31 mouse cellular contexts compared by ENCODE assay signal in the genomic region with DNA sequence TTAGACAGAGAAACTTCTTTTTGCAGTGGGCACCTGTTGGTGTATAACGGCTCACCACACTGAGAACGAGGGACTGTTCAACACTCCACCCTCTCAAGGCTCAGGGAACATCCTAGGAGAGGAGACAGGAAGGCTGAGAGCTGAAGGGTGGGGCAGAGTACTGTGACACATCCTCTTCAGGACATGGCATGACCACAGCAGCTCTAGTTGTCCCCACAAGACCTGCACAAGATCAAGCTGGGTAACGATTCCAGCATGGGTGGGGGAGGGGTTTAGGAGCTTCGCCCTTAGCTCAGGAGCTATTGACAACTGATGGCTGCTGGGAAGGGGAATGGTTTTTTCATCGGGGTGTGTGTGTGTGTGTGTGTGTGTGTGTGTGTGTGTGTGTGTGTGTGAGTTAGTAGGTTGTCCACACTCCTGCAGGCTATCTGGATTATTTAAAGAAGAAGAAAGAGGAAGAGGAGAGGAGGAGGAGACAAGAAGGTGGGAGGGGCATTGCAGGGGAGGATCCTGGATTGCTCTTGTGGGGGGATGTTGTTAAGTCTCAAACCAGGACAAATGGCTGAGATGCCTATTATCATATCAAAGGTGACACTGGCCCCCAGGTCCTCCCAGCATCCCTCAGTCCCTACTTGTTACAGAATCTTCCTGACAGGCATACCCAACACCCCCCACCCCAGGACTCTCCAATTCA. TPM values are rescaled to one million over a fixed set of nuclear protein-coding genes. Genes with fewer than 3 reads are reported as not detected.
A peak's percentile ranks its signal among the peaks of the same experiment; 100 is the strongest.
DNase-seq lines count a peak whose midpoint lies in the region; ATAC-seq lines count a peak whose summit lies in the region.
"Had no signal": no experiment of that assay in that cellular context is flagged by ENCODE, and none has a peak within 500 bp of the region (broad histone marks: within the 10 kb centered on the region; RNA-seq: fewer than 3 reads in every experiment).

No protein-coding gene starts in this region.

- peaks cover 40% of the 10 kb centered on the region for H3K4me1 ChIP-seq in heart, embryonic 10.5 days

- H3K27ac ChIP-seq in heart, embryonic 10.5 days = peak overlapping the region; percentile 5; the same call in 1 of the 2 replicates
- H3K27ac ChIP-seq: forebrain, embryonic 13.5 days; gastrocnemius, adult 2 months; hindbrain, embryonic 12.5 days; kidney, postnatal 0 days; limb, embryonic 12.5 days; midbrain, embryonic 10.5 days; neural tube, embryonic 13.5 days had no signal

- no peaks in the 10 kb centered on the region for H3K36me3 ChIP-seq in heart, embryonic 10.5 days
- H3K36me3 ChIP-seq: hindbrain, embryonic 12.5 days; limb, embryonic 12.5 days; midbrain, embryonic 10.5 days; neural tube, embryonic 13.5 days had no signal

- peaks cover 11% of the 10 kb centered on the region; the same call in 1 of the 2 replicates for H3K27me3 ChIP-seq in heart, embryonic 10.5 days (ENCODE audit: insufficient read depth, poor library complexity, severe bottlenecking)
- H3K27me3 ChIP-seq: forebrain, embryonic 13.5 days; hindbrain, embryonic 12.5 days; neural tube, embryonic 13.5 days had no signal

- H3K4me3 ChIP-seq in heart, embryonic 10.5 days = no peak overlapping the region
- H3K4me3 ChIP-seq: forebrain, embryonic 13.5 days; gastrocnemius, adult 2 months; hindbrain, embryonic 12.5 days; limb, embryonic 12.5 days; midbrain, embryonic 10.5 days; myocyte; neural tube, embryonic 13.5 days had no signal

- ATAC-seq in common myeloid progenitor, adult 5-6 weeks (replicated peaks; ENCODE audit: low read depth, poor library complexity, severe bottlenecking) = peak; percentile 63
- ATAC-seq: forebrain, embryonic 13.5 days; inflammation-experienced regulatory T-cells, adult 6 months; liver, postnatal 0 days; midbrain, embryonic 16.5 days had no signal

- intact Hi-C loops in left cerebral cortex, postnatal 36 days (cut with DNase I) = no loop called here

- no peak for DNase-seq in heart, embryonic 10.5 days (ENCODE audit: low spot score)
- DNase-seq in heart, adult 9 months (ENCODE audit: low spot score in 2 of 2) = no peak
- DNase-seq in retina, postnatal 1 day = peak; percentile 37
- no peak for DNase-seq in retina, embryonic 14.5 days (ENCODE audit: low spot score)
- no peak for DNase-seq in left cerebral cortex, adult 18-20 months (ENCODE audit: low spot score in 2 of 2)
- no peak for DNase-seq in left cerebral cortex, postnatal 36 days (ENCODE audit: low spot score in 2 of 2)
- DNase-seq: adrenal gland, adult 2 months; cerebellum, adult 11-12 months; cerebellum, postnatal 14 days; gastrocnemius, adult 2 months; kidney, adult 18-20 months; liver, postnatal 0 days; right cerebral cortex, adult 18-20 months; right cerebral cortex, postnatal 4 days; thymus, postnatal 25 days had no signal

- H3K9me3 ChIP-seq in heart, embryonic 10.5 days = no peaks in the 10 kb centered on the region
- H3K9me3 ChIP-seq: forebrain, embryonic 13.5 days; hindbrain, embryonic 12.5 days; limb, embryonic 12.5 days; midbrain, embryonic 10.5 days; neural tube, embryonic 13.5 days had no signal

- 33% methylated on average over 5 of the region's 5 CpGs for WGBS in heart, embryonic 10.5 days

RNA-seq across cellular contexts. Expression of gene Slc1a7, which starts 1.6 kb away (rescaled TPM):
- not detected in 2 replicates for polyA plus RNA-seq in heart, embryonic 10.5 days (2016; fragmentation: Nextera tagmentation; extraction: Ambion mirVana)
- not detected in 2 replicates for total RNA-seq in common myeloid progenitor, adult 5-6 weeks (2017)
- under 1 TPM; 0.28 to 0.53 TPM for total RNA-seq in left cerebral cortex, adult 18-20 months (2021)
- total RNA-seq in left cerebral cortex, postnatal 36 days (2021) = under 1 TPM; 0.72 to 0.79 TPM
- total RNA-seq: layer of hippocampus, postnatal 25 days; left cerebral cortex, postnatal 10 days had no signal
- polyA plus RNA-seq: C2C12; embryonic facial prominence, embryonic 14.5 days; forebrain, embryonic 13.5 days; hindbrain, embryonic 12.5 days; inflammation-experienced regulatory T-cells, adult 6 months; limb, embryonic 12.5 days; liver, embryonic 11.5 days; liver, postnatal 0 days; midbrain, embryonic 10.5 days; midbrain, embryonic 16.5 days; neural tube, embryonic 13.5 days; stomach, embryonic 14.5 days had no signal

RNA-seq across cellular contexts. Expression of gene Cpt2, which starts 43.2 kb away (rescaled TPM):
- 50.6 and 67.0 TPM in 2 replicates for polyA plus RNA-seq in heart, embryonic 10.5 days (2016; fragmentation: Nextera tagmentation; extraction: Ambion mirVana)
- total RNA-seq in common myeloid progenitor, adult 5-6 weeks (2017) = 18.6 and 22.6 TPM in 2 replicates
- 1 to 10 TPM; 4.8 to 5.3 TPM for total RNA-seq in left cerebral cortex, adult 18-20 months (2021)
- total RNA-seq in left cerebral cortex, postnatal 36 days (2021) = 1 to 10 TPM; 6.5 to 6.7 TPM
